Mouse (Mus musculus) liver, embryonic 15.5 days (tissue): ENCODE data around the gene Spo11. TPM values are rescaled to one million over a fixed set of nuclear protein-coding genes. Genes with fewer than 3 reads are reported as not detected.

Source experiments
- ATAC-seq: fragments of 200-750 bp; cut with Nextera tagmentation; 2 replicates; pipeline ENCODE4 v1.8.0; 2017; ENCODE audit warnings: moderate number of reproducible peaks, mild to moderate bottlenecking, moderate library complexity; ENCODE audit not compliant: insufficient read depth
- H3K27ac ChIP-seq: fragments of 300-500 bp; sonication (generic); replicated peaks from 2 replicates; pipeline ENCODE4 v1.5.1; 2015; ENCODE audit warnings: mild to moderate bottlenecking, inconsistent platforms
- H3K27me3 ChIP-seq: fragments of 300-500 bp; sonication (generic); 2 replicates; pipeline ENCODE4 v1.6.1; 2015; ENCODE audit warnings: mild to moderate bottlenecking, inconsistent platforms
- H3K36me3 ChIP-seq: fragments of 300-500 bp; sonication (generic); replicated peaks from 2 replicates; pipeline ENCODE4 v1.6.1; 2015; ENCODE audit warnings: moderate library complexity, mild to moderate bottlenecking, inconsistent platforms
- H3K4me1 ChIP-seq: fragments of 300-500 bp; sonication (generic); replicated peaks from 2 replicates; pipeline ENCODE4 v1.6.1; 2015; ENCODE audit warnings: inconsistent platforms
- H3K4me2 ChIP-seq: fragments of 300-500 bp; sonication (generic); 2 replicates; pipeline ENCODE4 v1.6.1; 2015; ENCODE audit warnings: moderate library complexity, mild to moderate bottlenecking, inconsistent platforms
- H3K4me3 ChIP-seq: fragments of 300-500 bp; sonication (generic); replicated peaks from 2 replicates; pipeline ENCODE4 v1.5.1; 2015; ENCODE audit warnings: mild to moderate bottlenecking, inconsistent platforms
- H3K9ac ChIP-seq: fragments of 300-500 bp; sonication (generic); 2 replicates; pipeline ENCODE4 v1.6.1; 2015; ENCODE audit warnings: moderate library complexity, mild to moderate bottlenecking, inconsistent platforms
- H3K9me3 ChIP-seq: fragments of 300-500 bp; sonication (generic); replicated peaks from 2 replicates; pipeline ENCODE4 v1.6.1; 2016; ENCODE audit warnings: inconsistent platforms
- WGBS: fragments of 180-500 bp; shearing (Covaris S2); methylation state at CpG from one replicate; pipeline ENCODE4 v1.1.7; 2015; ENCODE audit warnings: mixed read lengths; ENCODE audit not compliant: insufficient replicate concordance; 5-methylcytosine and 5-hydroxymethylcytosine counted together
- polyA plus RNA-seq: library from polyadenylated mRNA; unstranded; fragments of >200 nt; fragmentation: Nextera tagmentation; extraction: Ambion mirVana; gene quantifications from 2 replicates; pipeline ENCODE4 v1.2.1, GENCODE M21; 2015

Spo11 gene
- polyA plus RNA-seq, 1 experiment from 2014 or later: not detected

DNA sequence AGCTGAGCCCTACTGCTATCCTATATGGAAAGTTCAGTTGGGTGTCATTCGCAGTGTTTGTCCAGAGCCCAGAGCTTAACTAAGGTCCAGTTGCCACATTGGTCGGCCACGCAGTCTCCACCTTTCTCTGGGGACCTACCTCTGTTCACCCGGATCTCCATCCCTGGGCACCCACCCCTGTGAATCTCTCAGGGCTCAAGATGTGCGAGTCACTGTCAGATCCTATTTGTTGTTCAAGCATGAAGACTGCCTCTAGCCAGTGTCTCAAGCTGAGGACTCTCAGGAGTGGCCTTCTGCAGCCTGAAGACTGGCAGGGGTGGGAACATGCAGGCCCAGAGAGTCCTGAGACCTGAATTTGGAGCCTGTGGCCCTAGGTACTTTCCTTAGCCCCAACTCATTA lies 58.6 kb downstream of the Spo11 start:
- H3K4me1 ChIP-seq: peaks cover 100% of the 10 kb centered on the region
- WGBS: 55% methylated on average over 5 of the region's 5 CpGs
- peak overlapping the region; percentile 91 for H3K4me3 ChIP-seq
- H3K27me3 ChIP-seq: no peaks in the 10 kb centered on the region
- no peaks in the 10 kb centered on the region for H3K9me3 ChIP-seq
- H3K27ac ChIP-seq: peak overlapping the region; percentile 99
- H3K36me3 ChIP-seq: peaks cover 71% of the 10 kb centered on the region
- H3K9ac ChIP-seq: peak overlapping the region; percentile 65
- peak overlapping the region; percentile 93 for H3K4me2 ChIP-seq
- no peak for ATAC-seq

- WGBS: 13% methylated on average over 4 of the region's 4 CpGs
- ATAC-seq: no peak
- Histone ChIP-seq H3K27me3 (no peaks in the 10 kb centered on the region), H3K9me3 (no peaks in the 10 kb centered on the region), H3K9ac (peak overlapping the region; percentile 65), H3K4me3 (peak overlapping the region; percentile 91), H3K4me1 (peaks cover 100% of the 10 kb centered on the region), H3K4me2 (peak overlapping the region; percentile 93), H3K36me3 (peaks cover 65% of the 10 kb centered on the region), H3K27ac (peak overlapping the region; percentile 99)
These were observed 59.1 kb downstream of the Spo11 start for GRCm38 (mm10) chr2:173036611-173037010.

- peak overlapping the region; percentile 99 for H3K27ac ChIP-seq
- peaks cover 58% of the 10 kb centered on the region for H3K36me3 ChIP-seq
- no peaks in the 10 kb centered on the region for H3K27me3 ChIP-seq
- H3K9ac ChIP-seq: peak overlapping the region; percentile 65
- peak overlapping the region; percentile 93 for H3K4me2 ChIP-seq
- H3K4me1 ChIP-seq: peaks cover 100% of the 10 kb centered on the region
- peak overlapping the region; percentile 36 for H3K4me3 ChIP-seq
- no peaks in the 10 kb centered on the region for H3K9me3 ChIP-seq
- WGBS: 22% methylated on average over 5 of the region's 5 CpGs
- ATAC-seq: no peak
These were observed 59.8 kb downstream of the Spo11 start for GRCm38 (mm10) chr2:173037347-173037746.

DNA sequence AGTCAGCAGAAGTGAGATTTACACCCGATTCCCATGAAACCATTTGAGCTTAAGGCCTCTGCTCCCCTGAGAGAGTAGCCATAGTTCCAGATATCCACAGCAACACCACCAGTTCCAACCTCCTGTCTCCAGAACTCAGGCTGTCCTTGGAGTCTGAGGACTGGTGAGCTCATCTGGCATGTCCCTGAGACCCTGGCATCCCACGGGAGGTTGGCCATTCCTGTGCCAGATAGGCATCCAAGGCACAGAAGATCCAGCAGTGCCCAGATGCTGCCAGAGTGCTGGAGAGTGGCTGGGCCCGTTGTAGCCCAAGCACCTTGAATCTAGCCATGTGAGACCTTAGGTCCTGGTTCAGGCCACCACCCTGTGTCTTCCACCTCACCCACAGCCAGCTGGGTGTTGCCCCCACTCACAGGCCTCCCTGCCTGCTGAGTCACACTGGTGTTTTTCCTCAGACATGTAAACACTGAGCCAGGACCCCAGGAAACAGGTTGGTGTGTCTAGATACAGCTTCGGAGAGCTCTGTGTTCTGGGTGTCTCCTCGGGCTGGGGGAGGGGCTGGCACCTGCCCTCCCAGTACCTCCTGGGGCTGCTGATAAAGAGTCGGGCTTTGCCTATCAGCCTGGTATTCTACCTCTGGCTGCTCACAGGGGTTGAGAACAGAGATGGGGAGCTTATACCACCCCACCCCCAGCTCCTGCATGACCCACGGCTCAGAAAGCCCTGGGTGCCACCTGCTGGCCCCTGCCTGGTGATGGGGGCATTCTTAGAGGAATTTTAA lies 60.5 kb downstream of the Spo11 start:
- peak; percentile 83 for ATAC-seq
- 16% methylated on average over 7 of the region's 7 CpGs for WGBS
- Histone ChIP-seq H3K4me1 (peaks cover 100% of the 10 kb centered on the region), H3K27ac (peak overlapping the region; percentile 99), H3K36me3 (peaks cover 51% of the 10 kb centered on the region), H3K27me3 (no peaks in the 10 kb centered on the region), H3K9ac (peak overlapping the region; percentile 65), H3K9me3 (no peaks in the 10 kb centered on the region), H3K4me3 (peak overlapping the region; percentile 36), H3K4me2 (peak overlapping the region; percentile 93)

- Histone ChIP-seq H3K4me3 (peak overlapping the region; percentile 23; the same call in 1 of the 2 replicates), H3K4me1 (peaks cover 100% of the 10 kb centered on the region), H3K36me3 (peaks cover 41% of the 10 kb centered on the region), H3K27ac (peak overlapping the region; percentile 99), H3K4me2 (peak overlapping the region; percentile 93), H3K9ac (peak overlapping the region; percentile 65), H3K9me3 (no peaks in the 10 kb centered on the region), H3K27me3 (no peaks in the 10 kb centered on the region)
- no peak for ATAC-seq
- WGBS: 62% methylated on average over 4 of the region's 4 CpGs
These were observed 61.5 kb downstream of the Spo11 start for GRCm38 (mm10) chr2:173039041-173039440.

DNA sequence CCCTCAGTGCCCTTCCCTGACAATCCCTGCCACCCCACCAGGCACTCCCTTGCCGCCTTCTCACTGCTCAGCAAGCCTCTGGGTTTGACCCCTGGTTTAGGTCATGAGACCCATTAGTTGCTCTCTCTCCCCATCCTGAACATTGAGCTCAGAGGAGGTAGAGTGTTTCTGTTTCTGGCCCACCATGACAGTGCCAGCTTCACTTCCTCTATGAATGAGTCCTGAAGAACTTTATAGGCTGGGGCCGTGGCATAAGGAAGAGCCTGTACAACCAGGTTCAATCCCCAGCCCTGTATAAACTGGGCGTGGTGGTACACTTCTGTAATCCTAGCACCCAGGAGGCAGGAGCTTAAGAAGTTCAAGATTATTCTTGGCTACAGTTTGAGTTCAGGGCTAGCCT lies 63.3 kb downstream of the Spo11 start:
- H3K4me1 ChIP-seq: peaks cover 97% of the 10 kb centered on the region
- ATAC-seq: no peak
- no peaks in the 10 kb centered on the region for H3K27me3 ChIP-seq
- peak overlapping the region; percentile 99 for H3K27ac ChIP-seq
- 68% methylated on average over 3 of the region's 3 CpGs for WGBS
- no peaks in the 10 kb centered on the region for H3K9me3 ChIP-seq
- H3K4me2 ChIP-seq: no peak overlapping the region
- 0 out of 2 replicates have a peak overlapping the region, but pooled peaks have one; percentile 65 for H3K9ac ChIP-seq
- peaks cover 23% of the 10 kb centered on the region for H3K36me3 ChIP-seq
- H3K4me3 ChIP-seq: no peak overlapping the region

DNA sequence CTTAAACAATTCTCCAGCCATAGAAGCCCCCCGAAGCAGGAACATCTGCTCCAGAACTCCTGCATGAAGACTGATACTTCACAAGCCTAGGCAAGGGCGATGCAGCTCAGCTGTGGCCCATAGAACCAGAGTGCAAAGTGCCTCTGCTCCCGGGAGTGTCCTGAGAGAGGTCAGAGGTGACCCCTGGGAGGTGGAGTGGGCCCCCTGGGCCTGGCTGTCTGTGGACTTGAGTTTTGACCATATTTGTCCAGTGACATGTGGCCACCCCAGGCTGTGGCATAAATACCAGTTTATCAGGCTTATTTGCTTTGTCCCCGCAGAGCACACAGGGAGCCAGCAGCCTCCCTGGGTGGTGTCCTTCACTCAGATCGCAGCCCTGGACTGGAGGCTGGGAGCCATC lies 63.7 kb downstream of the Spo11 start:
- Histone ChIP-seq H3K4me1 (peaks cover 97% of the 10 kb centered on the region), H3K4me3 (no peak overlapping the region)
- ATAC-seq: no peak

DNA sequence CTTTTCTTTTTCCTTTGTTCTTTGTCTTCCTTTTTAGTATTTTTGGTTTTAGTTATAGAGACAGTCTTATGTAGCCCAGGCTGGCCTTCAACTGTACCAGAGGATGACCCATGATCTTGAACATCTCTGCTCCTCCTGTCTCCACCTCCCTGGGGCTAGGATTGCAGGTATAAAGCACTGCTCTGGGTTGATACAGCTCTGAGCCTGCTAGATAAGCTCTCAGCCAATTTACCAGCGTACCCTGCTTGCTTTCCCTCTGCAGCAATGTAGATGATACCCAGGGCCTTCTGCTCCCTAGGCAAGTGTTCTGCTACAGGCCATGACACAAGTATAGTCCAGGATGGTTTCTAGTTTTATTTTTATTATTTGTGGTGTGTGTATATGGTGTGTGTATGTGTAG lies 64.4 kb downstream of the Spo11 start:
- Histone ChIP-seq H3K36me3 (peaks cover 13% of the 10 kb centered on the region), H3K4me1 (peaks cover 97% of the 10 kb centered on the region), H3K9ac (no peak overlapping the region), H3K27me3 (no peaks in the 10 kb centered on the region), H3K4me3 (no peak overlapping the region), H3K4me2 (no peak overlapping the region; the same call in 1 of the 2 replicates), H3K27ac (peak overlapping the region; percentile 99), H3K9me3 (no peaks in the 10 kb centered on the region)
- no peak for ATAC-seq
- WGBS: 23% methylated on average over 1 of the region's 1 CpGs

More for the DNA sequence above, 63.7 kb downstream of the Spo11 start:
- Histone ChIP-seq H3K27ac (peak overlapping the region; percentile 99), H3K4me2 (no peak overlapping the region), H3K9me3 (no peaks in the 10 kb centered on the region), H3K36me3 (peaks cover 19% of the 10 kb centered on the region), H3K27me3 (no peaks in the 10 kb centered on the region), H3K9ac (no peak overlapping the region)
- WGBS: 70% methylated on average over 5 of the region's 5 CpGs

DNA sequence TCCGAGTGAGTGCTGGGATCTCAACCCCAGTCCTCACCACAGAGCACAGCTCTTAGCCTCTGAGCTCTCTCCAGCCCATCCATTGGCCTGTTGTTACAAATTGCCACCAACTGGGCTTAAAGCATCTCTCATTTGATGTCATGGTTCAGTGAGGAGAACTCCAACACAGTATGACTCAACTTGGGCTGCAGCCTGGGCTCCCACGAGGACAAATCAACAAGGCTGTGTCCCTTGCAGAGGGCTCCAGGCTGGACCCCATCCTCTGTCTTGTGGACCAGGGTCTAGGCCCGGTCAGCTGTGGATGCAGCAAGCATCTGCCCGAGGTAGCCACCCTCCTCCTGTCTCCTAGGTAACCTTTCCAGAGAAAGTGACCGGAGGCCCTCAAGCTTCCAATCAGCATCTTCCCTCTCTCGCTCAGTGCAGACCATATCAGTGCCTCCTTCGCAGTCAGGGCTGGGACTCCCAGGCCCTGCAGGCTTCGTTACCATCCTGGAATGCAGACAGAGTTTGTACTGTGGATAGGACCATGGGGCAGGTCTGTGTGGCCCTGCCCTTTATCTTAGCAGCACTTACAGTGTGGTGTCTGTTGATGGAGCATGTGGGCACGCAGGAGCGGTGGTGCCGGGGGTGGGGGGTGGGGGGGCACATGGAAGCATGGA lies 65.1 kb downstream of the Spo11 start:
- Histone ChIP-seq H3K36me3 (peaks cover 10% of the 10 kb centered on the region; the same call in 1 of the 2 replicates), H3K4me2 (no peak overlapping the region; the same call in 1 of the 2 replicates), H3K9ac (0 out of 2 replicates have a peak overlapping the region, but pooled peaks have one; percentile 6), H3K9me3 (no peaks in the 10 kb centered on the region), H3K4me1 (peaks cover 96% of the 10 kb centered on the region), H3K27ac (peak overlapping the region; percentile 99), H3K27me3 (no peaks in the 10 kb centered on the region), H3K4me3 (no peak overlapping the region)
- no peak for ATAC-seq
- 64% methylated on average over 11 of the region's 11 CpGs for WGBS
